8 mouse cellular contexts compared by ENCODE assay signal in genomic region chr2:92967032-92967838, GRCm38 (mm10). TPM values are rescaled to one million over a fixed set of nuclear protein-coding genes. Genes with fewer than 3 reads are reported as not detected.
DNase-seq lines count a peak whose midpoint lies in the region; ATAC-seq and TF ChIP-seq lines count a peak whose summit lies in the region.

No protein-coding gene starts in this region.

- no peak overlapping the region for H3K9ac ChIP-seq in midbrain, embryonic 11.5 days (ENCODE audit: low read length)
- no peak overlapping the region for H3K9ac ChIP-seq in intestine, embryonic 15.5 days
- H3K9ac ChIP-seq in lung, embryonic 14.5 days = no peak overlapping the region; the same call in 1 of the 2 replicates

- TF ChIP-seq CTCF in lung, embryonic 14.5 days (IDR thresholded peaks at IDR 0.05; ENCODE audit: low read depth) = no peak

- no peak for DNase-seq in midbrain, embryonic 10.5 days (ENCODE audit: low spot score)
- no peak for DNase-seq in midbrain, embryonic 11.5 days (ENCODE audit: low spot score, missing footprints)
- peak; percentile 57 for DNase-seq in lung, embryonic 14.5 days
- DNase-seq in yolk sac, embryonic 10.5 days (ENCODE audit: low spot score) = peak; percentile 18
- DNase-seq in thymus, postnatal 0 days (ENCODE audit: low spot score) = no peak
- DNase-seq in thymus, postnatal 25 days = no peak

- H3K4me2 ChIP-seq in midbrain, embryonic 11.5 days = no peak overlapping the region
- H3K4me2 ChIP-seq in intestine, embryonic 15.5 days (replicated peaks) = no peak overlapping the region
- H3K4me2 ChIP-seq in lung, embryonic 14.5 days = peak overlapping the region; percentile 12; the same call in 1 of the 2 replicates

- H3K9me3 ChIP-seq in midbrain, embryonic 10.5 days (replicated peaks) = no peaks in the 10 kb centered on the region
- no peaks in the 10 kb centered on the region for H3K9me3 ChIP-seq in midbrain, embryonic 11.5 days (ENCODE audit: control insufficient read depth, low read length)
- no peaks in the 10 kb centered on the region for H3K9me3 ChIP-seq in intestine, embryonic 15.5 days
- H3K9me3 ChIP-seq in lung, embryonic 14.5 days (ENCODE audit: low read depth, low read length) = no peaks in the 10 kb centered on the region

- 30% methylated on average over 10 of the region's 10 CpGs for WGBS in midbrain, embryonic 10.5 days
- WGBS in midbrain, embryonic 11.5 days = 30% methylated on average over 10 of the region's 10 CpGs
- 16% methylated on average over 10 of the region's 10 CpGs for WGBS in intestine, embryonic 15.5 days
- WGBS in lung, embryonic 14.5 days = 17% methylated on average over 10 of the region's 10 CpGs

- no peak overlapping the region for H3K4me3 ChIP-seq in midbrain, embryonic 10.5 days
- H3K4me3 ChIP-seq in midbrain, embryonic 11.5 days (ENCODE audit: low read depth, low read length) = no peak overlapping the region
- no peak overlapping the region for H3K4me3 ChIP-seq in intestine, embryonic 15.5 days (replicated peaks)
- H3K4me3 ChIP-seq in lung, embryonic 14.5 days (ENCODE audit: low read depth, low read length) = no peak overlapping the region

- no peak for ATAC-seq in midbrain, embryonic 11.5 days (ENCODE audit: low FRiP score)
- peak; percentile 69 for ATAC-seq in intestine, embryonic 15.5 days
- peak; percentile 83 for ATAC-seq in lung, embryonic 14.5 days (ENCODE audit: insufficient read depth)
- ATAC-seq in CD4-positive, CD25-positive, alpha-beta regulatory T cell, adult 4 months = no peak

- H3K27me3 ChIP-seq in midbrain, embryonic 10.5 days (ENCODE audit: low read depth, poor library complexity, severe bottlenecking) = no peaks in the 10 kb centered on the region
- H3K27me3 ChIP-seq in midbrain, embryonic 11.5 days (ENCODE audit: control insufficient read depth, insufficient read depth, low read length) = no peaks in the 10 kb centered on the region
- H3K27me3 ChIP-seq in intestine, embryonic 15.5 days (replicated peaks) = no peaks in the 10 kb centered on the region
- no peaks in the 10 kb centered on the region for H3K27me3 ChIP-seq in lung, embryonic 14.5 days (ENCODE audit: insufficient read depth, low read length)

- H3K27ac ChIP-seq in midbrain, embryonic 10.5 days (replicated peaks) = 0 out of 2 replicates have a peak overlapping the region, but pooled peaks have one; percentile 9
- no peak overlapping the region for H3K27ac ChIP-seq in midbrain, embryonic 11.5 days (ENCODE audit: low read depth, low read length)
- no peak overlapping the region for H3K27ac ChIP-seq in intestine, embryonic 15.5 days
- peak overlapping the region; percentile 79 for H3K27ac ChIP-seq in lung, embryonic 14.5 days (ENCODE audit: low read depth)

- H3K36me3 ChIP-seq in midbrain, embryonic 10.5 days = peaks cover 11% of the 10 kb centered on the region
- H3K36me3 ChIP-seq in midbrain, embryonic 11.5 days (ENCODE audit: control insufficient read depth, insufficient read depth, low read length) = no peaks in the 10 kb centered on the region
- peaks cover 7% of the 10 kb centered on the region; the same call in 1 of the 2 replicates for H3K36me3 ChIP-seq in intestine, embryonic 15.5 days
- peaks cover 19% of the 10 kb centered on the region; the same call in 1 of the 2 replicates for H3K36me3 ChIP-seq in lung, embryonic 14.5 days (ENCODE audit: insufficient read depth)

- peaks cover 19% of the 10 kb centered on the region for H3K4me1 ChIP-seq in midbrain, embryonic 10.5 days
- peaks cover 3% of the 10 kb centered on the region; the same call in 1 of the 2 replicates for H3K4me1 ChIP-seq in midbrain, embryonic 11.5 days (ENCODE audit: control insufficient read depth, insufficient read depth, low read length)
- peaks cover 13% of the 10 kb centered on the region for H3K4me1 ChIP-seq in intestine, embryonic 15.5 days (replicated peaks)
- 0 out of 2 replicates have a peak, but pooled peaks cover 7% of the 10 kb centered on the region for H3K4me1 ChIP-seq in lung, embryonic 14.5 days (ENCODE audit: insufficient read depth)

RNA-seq across cellular contexts. Expression of gene Syt13, which starts 52.3 kb away (rescaled TPM):
- 11.1 and 15.0 TPM in 2 replicates for polyA plus RNA-seq in midbrain, embryonic 10.5 days (2016; fragmentation: Nextera tagmentation; extraction: Ambion mirVana)
- 14.7 TPM in 2 replicates for polyA plus RNA-seq in midbrain, embryonic 11.5 days (2014; fragmentation: Nextera tagmentation; extraction: Ambion mirVana)
- 6.4 and 6.6 TPM in 2 replicates for polyA plus RNA-seq in intestine, embryonic 15.5 days (2015; fragmentation: Nextera tagmentation; extraction: Ambion mirVana)
- 3.2 and 3.6 TPM in 2 replicates for polyA plus RNA-seq in lung, embryonic 14.5 days (2014; fragmentation: Nextera tagmentation; extraction: Ambion mirVana)
- 22.7 and 28.2 TPM in 2 replicates for polyA plus RNA-seq in thymus, postnatal 0 days (2015; fragmentation: Nextera tagmentation; extraction: Ambion mirVana)
- not detected for polyA plus RNA-seq in CD4-positive, CD25-positive, alpha-beta regulatory T cell, adult 4 months (2017; shearing (Covaris generic))

Comparison
In these comparisons a context has a peak if more than half of its experiments do, and no peak if none do; other contexts are left out.
1. H3K27ac ChIP-seq: peak in midbrain, embryonic 10.5 days (single experiment) and lung, embryonic 14.5 days (single experiment); none in midbrain, embryonic 11.5 days (single experiment) and intestine, embryonic 15.5 days (single experiment).
2. DNase-seq: peak in lung, embryonic 14.5 days (single experiment) and yolk sac, embryonic 10.5 days (single experiment); none in midbrain, embryonic 10.5 days (single experiment), midbrain, embryonic 11.5 days (single experiment), thymus, postnatal 0 days (single experiment) and thymus, postnatal 25 days (single experiment).
3. ATAC-seq: peak in intestine, embryonic 15.5 days (single experiment) and lung, embryonic 14.5 days (single experiment); none in midbrain, embryonic 11.5 days (single experiment) and CD4-positive, CD25-positive, alpha-beta regulatory T cell, adult 4 months (single experiment).